Mouse (Mus musculus) adrenal gland, adult 2 months (tissue): Measurements from ENCODE around the gene Apopt1. TPM values are rescaled to one million over a fixed set of nuclear protein-coding genes. Genes with fewer than 3 reads are reported as not detected.

Experiments used
- polyA plus RNA-seq: library from polyadenylated mRNA; depleted of rRNA; stranded (reverse); fragments of >200 nt; gene quantifications from 2 replicates; pipeline ENCODE4 v1.2.3, GENCODE M21; 2012; rRNA removed
- total RNA-seq, 2 experiments: library from RNA; stranded (reverse); gene quantifications; 2 replicates each; pipeline ENCODE4 v1.2.3; 2021

The Apopt1 gene
- total and polyA plus RNA-seq, 3 experiments = 67.7 to 279 (median 70.0) TPM

Other genes starting within 250 kb of the Apopt1 start
- gene Gm266, start 227.4 kb upstream of the Apopt1 start, total RNA-seq = under 1 TPM in 1 of 2 experiments, not detected in 1; 0.23 TPM
- 0.10 and 1.2 TPM in 2 replicates for gene Gm266, start 227.4 kb upstream of the Apopt1 start, polyA plus RNA-seq
- gene Eif5, start 175.2 kb upstream of the Apopt1 start, total RNA-seq = 100 to 1,000 TPM; 327 to 470 TPM
- gene Eif5, start 175.2 kb upstream of the Apopt1 start, polyA plus RNA-seq = 210 and 254 TPM in 2 replicates
- 10 to 100 TPM; 83.2 to 95.9 TPM for gene Mark3, start 138.7 kb upstream of the Apopt1 start, total RNA-seq
- 33.5 and 35.8 TPM in 2 replicates for gene Mark3, start 138.7 kb upstream of the Apopt1 start, polyA plus RNA-seq
- gene Ckb, start 40.9 kb upstream of the Apopt1 start, total RNA-seq = 10 to 100 TPM; 30.9 to 96.5 TPM
- 192 and 265 TPM in 2 replicates for gene Ckb, start 40.9 kb upstream of the Apopt1 start, polyA plus RNA-seq
- 10 to 100 TPM; 13.7 to 15.8 TPM for gene Trmt61a, start 35.2 kb upstream of the Apopt1 start, total RNA-seq
- gene Trmt61a, start 35.2 kb upstream of the Apopt1 start, polyA plus RNA-seq = 74.9 and 79.6 TPM in 2 replicates
- gene Bag5, start within 50 bp of the Apopt1 start, total RNA-seq = 10 to 100 TPM; 32.5 to 37.7 TPM
- 8.0 and 12.0 TPM in 2 replicates for gene Bag5, start within 50 bp of the Apopt1 start, polyA plus RNA-seq
- gene Klc1, start 45.6 kb downstream of the Apopt1 start, total RNA-seq = 100 to 1,000 TPM in 1 of 2 experiments, 10 to 100 TPM in 1; 87.7 to 107 TPM
- gene Klc1, start 45.6 kb downstream of the Apopt1 start, polyA plus RNA-seq = 61.6 and 71.6 TPM in 2 replicates
- 10 to 100 TPM in 1 of 2 experiments, 1 to 10 TPM in 1; 8.8 to 17.8 TPM for gene Xrcc3, start 100.6 kb downstream of the Apopt1 start, total RNA-seq
- 19.7 and 22.5 TPM in 2 replicates for gene Xrcc3, start 100.6 kb downstream of the Apopt1 start, polyA plus RNA-seq
- gene Zfyve21, start 100.9 kb downstream of the Apopt1 start, total RNA-seq = 100 to 1,000 TPM in 1 of 2 experiments, 10 to 100 TPM in 1; 63.4 to 125 TPM
- 124 and 125 TPM in 2 replicates for gene Zfyve21, start 100.9 kb downstream of the Apopt1 start, polyA plus RNA-seq
- 10 to 100 TPM; 13.8 to 15.9 TPM for gene Ppp1r13b, start 194.8 kb downstream of the Apopt1 start, total RNA-seq
- 5.9 and 6.6 TPM in 2 replicates for gene Ppp1r13b, start 194.8 kb downstream of the Apopt1 start, polyA plus RNA-seq